Mouse (Mus musculus): ENCODE measurements around the gene Cacna1c. TPM values are rescaled to one million over a fixed set of nuclear protein-coding genes. Genes with fewer than 3 reads are reported as not detected.

Gene Cacna1c
- polyA plus RNA-seq, 1 experiment from 2014 or later: 4.7 TPM

DNA sequence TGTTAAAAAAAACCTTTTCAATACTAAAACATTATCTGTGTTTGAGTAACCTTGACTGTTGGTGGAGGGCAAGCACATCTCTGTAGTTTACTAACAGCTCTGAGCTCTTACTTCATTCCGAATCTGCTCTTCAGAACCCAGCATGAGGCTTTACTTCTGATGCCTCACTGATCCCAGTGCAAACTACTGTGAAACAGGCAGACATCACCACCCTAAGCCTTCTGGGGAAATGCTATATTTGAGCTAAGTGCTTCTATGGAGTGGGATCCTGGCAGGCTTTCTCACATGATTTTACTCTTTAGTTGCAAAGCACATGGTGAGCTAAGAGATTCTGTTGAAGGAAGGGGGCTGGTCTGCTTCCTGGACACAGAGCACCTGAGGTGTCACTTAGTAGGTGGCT is 311.3 kb downstream of the Cacna1c start:
- no peak overlapping the region for H3K4me3 ChIP-seq (ENCODE audit: low read length)
- no peaks in the 10 kb centered on the region for H3K27me3 ChIP-seq (replicated peaks; ENCODE audit: control insufficient read depth, insufficient read depth, low read length)
- 81% methylated on average over 1 of the region's 1 CpGs for WGBS
- ATAC-seq: no peak
- H3K4me1 ChIP-seq (ENCODE audit: control insufficient read depth, insufficient read depth, low read depth, low read length): 0 out of 2 replicates have a peak, but pooled peaks cover 2% of the 10 kb centered on the region
- no peaks in the 10 kb centered on the region for H3K9me3 ChIP-seq (ENCODE audit: control insufficient read depth, low read length)
- H3K27ac ChIP-seq (ENCODE audit: low read depth, low read length): no peak overlapping the region
- H3K36me3 ChIP-seq (ENCODE audit: control insufficient read depth, insufficient read depth, low read length): no peaks in the 10 kb centered on the region
- no peak overlapping the region for H3K4me2 ChIP-seq (ENCODE audit: low read length)
- H3K9ac ChIP-seq (ENCODE audit: low read depth, low read length): no peak overlapping the region

- no peaks in the 10 kb centered on the region for H3K27me3 ChIP-seq (replicated peaks; ENCODE audit: control insufficient read depth, insufficient read depth, low read length)
- no peaks in the 10 kb centered on the region for H3K36me3 ChIP-seq (ENCODE audit: control insufficient read depth, insufficient read depth, low read length)
- H3K9me3 ChIP-seq (ENCODE audit: control insufficient read depth, low read length): no peaks in the 10 kb centered on the region
- 73% methylated on average over 8 of the region's 8 CpGs for WGBS
- ATAC-seq: no peak
- no peak overlapping the region for H3K9ac ChIP-seq (ENCODE audit: low read depth, low read length)
- no peak overlapping the region for H3K27ac ChIP-seq (ENCODE audit: low read depth, low read length)
- H3K4me2 ChIP-seq (ENCODE audit: low read length): no peak overlapping the region
- no peak overlapping the region for H3K4me3 ChIP-seq (ENCODE audit: low read length)
- 0 out of 2 replicates have a peak, but pooled peaks cover 2% of the 10 kb centered on the region for H3K4me1 ChIP-seq (ENCODE audit: control insufficient read depth, insufficient read depth, low read depth, low read length)
Measured at GRCm38 (mm10) chr6:118884073-118884551, 312.1 kb downstream of the Cacna1c start.

- Histone ChIP-seq H3K27me3 (replicated peaks; ENCODE audit: control insufficient read depth, insufficient read depth, low read length) (no peaks in the 10 kb centered on the region), H3K36me3 (ENCODE audit: control insufficient read depth, insufficient read depth, low read length) (no peaks in the 10 kb centered on the region), H3K9me3 (ENCODE audit: control insufficient read depth, low read length) (no peaks in the 10 kb centered on the region), H3K4me1 (ENCODE audit: control insufficient read depth, insufficient read depth, low read depth, low read length) (no peaks in the 10 kb centered on the region), H3K4me2 (ENCODE audit: low read length) (no peak overlapping the region), H3K27ac (ENCODE audit: low read depth, low read length) (no peak overlapping the region), H3K4me3 (ENCODE audit: low read length) (no peak overlapping the region), H3K9ac (ENCODE audit: low read depth, low read length) (no peak overlapping the region)
- 72% methylated on average over 2 of the region's 2 CpGs for WGBS
- no peak for ATAC-seq
Measured at GRCm38 (mm10) chr6:118876204-118876603, 320.0 kb downstream of the Cacna1c start.

- WGBS: 60% methylated on average over 7 of the region's 7 CpGs
- no peak overlapping the region for H3K4me2 ChIP-seq (ENCODE audit: low read length)
- peaks cover 5% of the 10 kb centered on the region; the same call in 1 of the 2 replicates for H3K4me1 ChIP-seq (ENCODE audit: control insufficient read depth, insufficient read depth, low read depth, low read length)
- no peaks in the 10 kb centered on the region for H3K36me3 ChIP-seq (ENCODE audit: control insufficient read depth, insufficient read depth, low read length)
- no peak overlapping the region for H3K27ac ChIP-seq (ENCODE audit: low read depth, low read length)
- no peak for ATAC-seq
- H3K9ac ChIP-seq (ENCODE audit: low read depth, low read length): no peak overlapping the region
- H3K27me3 ChIP-seq (replicated peaks; ENCODE audit: control insufficient read depth, insufficient read depth, low read length): no peaks in the 10 kb centered on the region
- no peak overlapping the region for H3K4me3 ChIP-seq (ENCODE audit: low read length)
- H3K9me3 ChIP-seq (ENCODE audit: control insufficient read depth, low read length): no peaks in the 10 kb centered on the region
Measured at GRCm38 (mm10) chr6:118870241-118870841, 325.9 kb downstream of the Cacna1c start.

DNA sequence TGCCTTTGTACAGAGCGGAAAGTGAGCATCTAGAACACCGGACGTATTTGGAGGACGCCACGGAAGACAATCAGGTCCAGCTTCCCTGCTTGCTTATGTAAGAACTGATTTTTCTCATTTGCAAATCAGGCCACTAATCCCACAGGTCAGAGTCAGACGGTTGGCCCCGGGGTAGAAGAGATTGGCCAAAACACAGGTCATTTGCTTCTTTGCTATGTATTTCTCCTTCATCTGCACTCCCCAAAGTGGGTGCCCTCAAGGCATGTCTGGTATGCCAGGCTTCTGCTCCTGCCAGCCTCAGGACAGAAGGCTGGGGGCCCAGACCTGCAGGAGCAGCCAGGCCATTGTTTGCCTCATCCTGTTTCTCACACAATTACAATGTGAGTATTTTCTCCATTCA is 328.8 kb downstream of the Cacna1c start:
- Histone ChIP-seq H3K4me1 (ENCODE audit: control insufficient read depth, insufficient read depth, low read depth, low read length) (peaks cover 5% of the 10 kb centered on the region; the same call in 1 of the 2 replicates), H3K9ac (ENCODE audit: low read depth, low read length) (no peak overlapping the region), H3K36me3 (ENCODE audit: control insufficient read depth, insufficient read depth, low read length) (no peaks in the 10 kb centered on the region), H3K9me3 (ENCODE audit: control insufficient read depth, low read length) (no peaks in the 10 kb centered on the region), H3K27ac (ENCODE audit: low read depth, low read length) (no peak overlapping the region), H3K4me2 (ENCODE audit: low read length) (no peak overlapping the region), H3K27me3 (replicated peaks; ENCODE audit: control insufficient read depth, insufficient read depth, low read length) (no peaks in the 10 kb centered on the region), H3K4me3 (ENCODE audit: low read length) (no peak overlapping the region)
- 79% methylated on average over 7 of the region's 7 CpGs for WGBS
- no peak for ATAC-seq

GRCm38 (mm10) chr6:118866889-118867288 is 329.3 kb downstream of the Cacna1c start:
- Histone ChIP-seq H3K9me3 (ENCODE audit: control insufficient read depth, low read length) (no peaks in the 10 kb centered on the region), H3K4me2 (ENCODE audit: low read length) (no peak overlapping the region), H3K4me3 (ENCODE audit: low read length) (no peak overlapping the region), H3K9ac (ENCODE audit: low read depth, low read length) (no peak overlapping the region), H3K27me3 (replicated peaks; ENCODE audit: control insufficient read depth, insufficient read depth, low read length) (no peaks in the 10 kb centered on the region), H3K4me1 (ENCODE audit: control insufficient read depth, insufficient read depth, low read depth, low read length) (peaks cover 5% of the 10 kb centered on the region; the same call in 1 of the 2 replicates), H3K27ac (ENCODE audit: low read depth, low read length) (no peak overlapping the region), H3K36me3 (ENCODE audit: control insufficient read depth, insufficient read depth, low read length) (no peaks in the 10 kb centered on the region)
- ATAC-seq: no peak
- 79% methylated on average over 3 of the region's 3 CpGs for WGBS

DNA sequence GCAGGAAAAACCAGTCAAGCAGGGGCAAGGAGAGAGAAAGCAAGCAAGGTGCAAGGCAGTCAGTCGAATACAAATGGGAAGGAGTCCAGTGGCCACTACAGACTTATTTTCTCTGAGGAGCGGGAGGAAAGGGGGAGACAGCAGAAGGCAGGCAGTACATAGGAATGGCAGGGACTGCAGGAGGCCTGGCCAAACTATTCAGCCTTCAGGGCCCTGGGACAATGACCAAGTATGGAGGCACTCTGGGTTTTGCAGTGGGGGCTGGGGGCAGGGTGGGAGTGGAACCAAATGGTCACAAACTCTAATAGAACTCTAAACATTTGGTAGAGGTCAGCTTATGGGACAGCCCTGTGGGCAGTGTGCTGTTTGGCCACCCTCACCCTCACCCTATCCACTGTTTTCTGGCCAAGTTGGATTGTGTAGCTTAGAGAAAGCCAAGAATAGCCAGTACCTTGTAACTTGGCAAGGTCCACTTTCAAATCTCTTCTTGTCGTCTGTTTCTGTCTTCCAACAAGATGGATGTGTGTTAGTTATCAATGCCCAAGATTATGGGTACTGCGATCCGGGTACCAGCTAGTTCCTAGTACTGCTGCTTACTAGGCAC is 330.3 kb downstream of the Cacna1c start:
- 76% methylated on average over 5 of the region's 5 CpGs for WGBS
- Histone ChIP-seq H3K9me3 (ENCODE audit: control insufficient read depth, low read length) (no peaks in the 10 kb centered on the region), H3K4me1 (ENCODE audit: control insufficient read depth, insufficient read depth, low read depth, low read length) (peaks cover 5% of the 10 kb centered on the region; the same call in 1 of the 2 replicates), H3K4me2 (ENCODE audit: low read length) (no peak overlapping the region), H3K9ac (ENCODE audit: low read depth, low read length) (no peak overlapping the region), H3K36me3 (ENCODE audit: control insufficient read depth, insufficient read depth, low read length) (no peaks in the 10 kb centered on the region), H3K4me3 (ENCODE audit: low read length) (no peak overlapping the region), H3K27ac (ENCODE audit: low read depth, low read length) (no peak overlapping the region), H3K27me3 (replicated peaks; ENCODE audit: control insufficient read depth, insufficient read depth, low read length) (no peaks in the 10 kb centered on the region)
- 0 out of 2 replicates have a peak, but pooled peaks have one; percentile 24 for ATAC-seq

- no peak overlapping the region for H3K9ac ChIP-seq (ENCODE audit: low read depth, low read length)
- WGBS: 64% methylated on average over 18 of the region's 18 CpGs
- no peak overlapping the region for H3K4me3 ChIP-seq (ENCODE audit: low read length)
Measured at GRCm38 (mm10) chr6:118864696-118865620, 331.3 kb downstream of the Cacna1c start.

DNA sequence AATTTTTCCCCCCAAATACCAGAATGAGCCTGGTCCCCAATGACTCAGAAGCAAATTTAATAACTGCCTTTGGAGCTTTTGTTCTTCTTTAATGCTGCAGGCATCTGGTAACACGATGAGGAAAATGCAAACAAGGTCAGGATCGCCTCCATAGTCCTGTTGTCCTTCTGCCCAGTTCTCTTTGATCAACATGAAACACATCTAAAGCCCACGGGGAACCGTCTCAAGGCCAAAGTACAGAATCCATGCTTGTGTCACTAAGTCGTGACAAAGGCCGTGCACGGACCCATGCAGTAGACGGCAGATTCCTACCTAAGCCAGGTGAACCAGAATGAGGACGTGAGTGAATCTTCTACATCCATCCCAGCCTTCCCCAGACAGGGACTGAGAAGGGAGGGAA is 333.5 kb downstream of the Cacna1c start:
- H3K27me3 ChIP-seq (replicated peaks; ENCODE audit: control insufficient read depth, insufficient read depth, low read length): no peaks in the 10 kb centered on the region
- no peak overlapping the region for H3K4me3 ChIP-seq (ENCODE audit: low read length)
- ATAC-seq: no peak
- H3K9ac ChIP-seq (ENCODE audit: low read depth, low read length): no peak overlapping the region
- no peaks in the 10 kb centered on the region; the same call in 1 of the 2 replicates for H3K4me1 ChIP-seq (ENCODE audit: control insufficient read depth, insufficient read depth, low read depth, low read length)
- WGBS: 87% methylated on average over 9 of the region's 9 CpGs
- H3K36me3 ChIP-seq (ENCODE audit: control insufficient read depth, insufficient read depth, low read length): no peaks in the 10 kb centered on the region
- H3K4me2 ChIP-seq (ENCODE audit: low read length): no peak overlapping the region
- H3K27ac ChIP-seq (ENCODE audit: low read depth, low read length): no peak overlapping the region
- no peaks in the 10 kb centered on the region for H3K9me3 ChIP-seq (ENCODE audit: control insufficient read depth, low read length)

More at GRCm38 (mm10) chr6:118864696-118865620, 331.3 kb downstream of the Cacna1c start:
- ATAC-seq: no peak
- peaks cover 2% of the 10 kb centered on the region; the same call in 1 of the 2 replicates for H3K4me1 ChIP-seq (ENCODE audit: control insufficient read depth, insufficient read depth, low read depth, low read length)
- H3K27ac ChIP-seq (ENCODE audit: low read depth, low read length): no peak overlapping the region
- H3K9me3 ChIP-seq (ENCODE audit: control insufficient read depth, low read length): no peaks in the 10 kb centered on the region
- H3K27me3 ChIP-seq (replicated peaks; ENCODE audit: control insufficient read depth, insufficient read depth, low read length): no peaks in the 10 kb centered on the region
- H3K36me3 ChIP-seq (ENCODE audit: control insufficient read depth, insufficient read depth, low read length): no peaks in the 10 kb centered on the region
- H3K4me2 ChIP-seq (ENCODE audit: low read length): no peak overlapping the region

Measured in hindbrain, embryonic 16.5 days (tissue).